Mouse (Mus musculus) midbrain, embryonic 16.5 days (tissue): ENCODE data around the gene Ccdc80. TPM values are rescaled to one million over a fixed set of nuclear protein-coding genes. Genes with fewer than 3 reads are reported as not detected.

Experiments
- ATAC-seq: fragments of 200-750 bp; cut with Nextera tagmentation; 2 replicates; pipeline ENCODE4 v1.8.0; 2017; ENCODE audit warnings: moderate TSS enrichment
- H3K27ac ChIP-seq: fragments of 300-500 bp; sonication (generic); 2 replicates; pipeline ENCODE4 v1.5.1; 2014; ENCODE audit warnings: mild to moderate bottlenecking, low read length, mixed read lengths
- H3K27me3 ChIP-seq: fragments of 300-500 bp; sonication (generic); 2 replicates; pipeline ENCODE4 v1.6.1; 2014; ENCODE audit warnings: low read depth, low read length, mixed read lengths; ENCODE audit not compliant: control insufficient read depth, insufficient read depth
- H3K36me3 ChIP-seq: fragments of 300-500 bp; sonication (generic); 2 replicates; pipeline ENCODE4 v1.6.1; 2014; ENCODE audit warnings: mild to moderate bottlenecking, low read length, moderate library complexity, mixed read lengths; ENCODE audit not compliant: control insufficient read depth, insufficient read depth
- H3K4me1 ChIP-seq: fragments of 300-500 bp; sonication (generic); 2 replicates; pipeline ENCODE4 v1.6.1; 2014; ENCODE audit warnings: mild to moderate bottlenecking, low read length, mixed read lengths; ENCODE audit not compliant: control insufficient read depth, insufficient read depth
- H3K4me2 ChIP-seq: fragments of 300-500 bp; sonication (generic); 2 replicates; pipeline ENCODE4 v1.6.1; 2014; ENCODE audit warnings: mild to moderate bottlenecking, low read length, mixed read lengths
- H3K4me3 ChIP-seq: fragments of 300-500 bp; sonication (generic); 2 replicates; pipeline ENCODE4 v1.5.1; 2014; ENCODE audit warnings: low read depth, mild to moderate bottlenecking, low read length, moderate library complexity, mixed read lengths
- H3K9ac ChIP-seq: fragments of 300-500 bp; sonication (generic); 2 replicates; pipeline ENCODE4 v1.6.1; 2014; ENCODE audit warnings: low read depth, low read length, mixed read lengths
- H3K9me3 ChIP-seq: fragments of 300-500 bp; sonication (generic); replicated peaks from 2 replicates; pipeline ENCODE4 v1.6.1; 2014; ENCODE audit warnings: mild to moderate bottlenecking, low read length, mixed read lengths; ENCODE audit not compliant: control insufficient read depth, poor library complexity, severe bottlenecking
- WGBS: fragments of 180-500 bp; shearing (Covaris S2); extraction: QIAGEN DNeasy Blood & Tissue Kit; methylation state at CpG from one replicate; pipeline ENCODE4 v1.1.7; 2014; 5-methylcytosine and 5-hydroxymethylcytosine counted together
- polyA plus RNA-seq: library from polyadenylated mRNA; unstranded; fragments of >200 nt; fragmentation: Nextera tagmentation; extraction: Ambion mirVana; gene quantifications from 2 replicates; pipeline ENCODE4 v1.2.1, GENCODE M21; 2015

The Ccdc80 gene
- polyA plus RNA-seq, 1 experiment from 2014 or later = 8.2 TPM

DNA sequence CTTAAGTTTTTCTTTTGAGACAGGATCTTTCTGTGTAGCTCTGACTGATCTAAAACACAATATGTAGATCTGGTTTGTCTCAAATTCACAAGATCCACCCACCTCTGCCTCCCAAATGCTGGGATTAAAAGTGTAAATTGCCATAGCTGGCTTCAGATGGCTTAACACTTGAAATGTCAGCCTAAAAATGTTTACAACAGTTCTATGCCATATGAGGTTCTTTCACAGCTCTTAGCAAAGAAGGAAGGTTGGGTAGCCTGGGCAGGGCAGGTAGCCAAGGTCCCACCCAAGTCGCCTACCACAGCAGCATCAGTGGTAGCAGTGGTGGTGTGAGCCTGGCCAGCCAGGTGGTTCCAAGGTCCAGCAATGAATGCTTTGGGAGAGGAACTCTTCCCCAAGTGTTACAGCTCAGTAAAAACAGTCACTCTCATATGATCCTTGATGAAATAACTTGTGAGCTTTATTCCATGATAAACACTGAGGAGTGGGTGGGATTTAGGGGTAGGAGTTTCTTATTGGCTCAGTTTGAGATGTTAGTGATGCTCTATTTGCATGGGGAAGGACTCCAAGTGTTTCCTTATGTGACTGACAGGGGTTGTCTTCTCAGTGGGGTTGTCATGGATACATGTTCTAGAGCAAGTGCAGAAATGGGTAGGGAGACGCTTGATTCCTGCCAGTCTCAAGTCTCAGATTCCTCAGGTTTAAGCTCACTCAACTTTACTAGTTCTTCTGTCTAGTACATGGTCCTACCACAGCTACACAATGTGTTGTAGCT lies 34.9 kb downstream of the Ccdc80 start:
- H3K4me1 ChIP-seq = no peaks in the 10 kb centered on the region
- no peak for ATAC-seq
- no peak overlapping the region for H3K4me2 ChIP-seq
- no peaks in the 10 kb centered on the region for H3K9me3 ChIP-seq
- no peak overlapping the region for H3K27ac ChIP-seq
- 86% methylated on average over 2 of the region's 2 CpGs for WGBS
- H3K9ac ChIP-seq = no peak overlapping the region
- no peaks in the 10 kb centered on the region for H3K36me3 ChIP-seq
- no peak overlapping the region for H3K4me3 ChIP-seq
- no peaks in the 10 kb centered on the region for H3K27me3 ChIP-seq

DNA sequence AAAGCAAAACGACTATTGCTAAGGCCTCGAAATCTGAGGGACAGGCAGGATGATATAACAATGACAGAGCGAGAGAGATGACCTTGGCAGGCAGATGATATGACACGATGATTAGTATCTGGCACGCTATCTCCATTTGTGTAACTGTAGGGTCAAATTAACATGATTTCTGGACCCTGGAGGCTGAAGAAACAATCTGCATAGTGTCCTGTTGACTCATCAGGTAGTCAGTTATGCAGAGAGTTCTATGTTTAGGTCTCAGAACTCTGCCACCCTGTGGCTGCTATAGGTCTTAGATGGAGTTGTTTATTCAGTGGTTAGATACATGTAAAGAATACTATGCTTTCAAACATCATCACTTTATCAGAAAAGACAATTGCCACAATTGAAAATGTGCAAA lies 48.5 kb downstream of the Ccdc80 start:
- Histone ChIP-seq H3K9ac (no peak overlapping the region), H3K36me3 (peaks cover 62% of the 10 kb centered on the region), H3K4me2 (no peak overlapping the region), H3K4me3 (no peak overlapping the region), H3K9me3 (no peaks in the 10 kb centered on the region), H3K27me3 (no peaks in the 10 kb centered on the region), H3K27ac (no peak overlapping the region), H3K4me1 (no peaks in the 10 kb centered on the region)
- no peak for ATAC-seq
- 97% methylated on average over 5 of the region's 5 CpGs for WGBS

DNA sequence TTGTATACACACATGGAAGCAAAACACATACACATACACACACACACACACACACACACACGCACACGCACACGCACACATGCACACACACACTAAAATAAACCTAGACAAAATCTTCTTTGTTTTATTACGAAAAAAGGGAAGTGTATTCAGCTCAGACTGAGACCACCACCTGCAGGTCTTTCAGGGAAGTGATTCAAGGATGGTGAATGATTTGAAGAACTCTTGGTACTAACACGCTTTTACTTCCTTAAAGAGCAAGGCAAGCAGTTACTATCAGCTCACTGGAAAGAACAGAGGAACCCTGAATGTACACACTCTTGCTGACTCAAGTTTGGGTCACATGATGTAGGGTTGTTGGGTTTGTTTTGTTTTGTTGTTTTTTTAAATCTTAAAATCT lies 49.4 kb downstream of the Ccdc80 start:
- 88% methylated on average over 5 of the region's 5 CpGs for WGBS
- no peaks in the 10 kb centered on the region for H3K9me3 ChIP-seq
- H3K9ac ChIP-seq = no peak overlapping the region
- H3K4me3 ChIP-seq = no peak overlapping the region
- no peak overlapping the region for H3K27ac ChIP-seq
- H3K36me3 ChIP-seq = peaks cover 66% of the 10 kb centered on the region
- H3K4me2 ChIP-seq = no peak overlapping the region
- no peaks in the 10 kb centered on the region for H3K27me3 ChIP-seq
- H3K4me1 ChIP-seq = no peaks in the 10 kb centered on the region
- ATAC-seq = no peak

DNA sequence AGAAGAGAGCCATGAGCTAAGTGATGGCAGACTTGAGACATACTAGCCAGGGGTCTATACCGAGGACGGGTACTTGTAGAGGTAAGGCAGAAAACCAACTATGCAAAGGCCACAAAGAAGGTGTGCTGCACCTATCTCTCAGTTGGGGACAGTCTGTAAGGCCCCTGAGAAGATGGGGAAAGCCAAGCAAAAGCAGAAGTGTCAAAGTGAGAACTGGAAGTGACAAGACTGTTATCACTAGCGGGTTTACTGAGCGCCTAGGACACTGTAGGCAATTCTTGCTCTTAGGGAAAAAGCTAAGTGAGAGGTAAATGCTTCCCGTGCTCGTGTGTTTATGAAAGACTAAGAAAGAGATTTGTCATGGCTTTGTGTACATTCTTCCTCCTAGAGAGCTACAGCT lies 51.9 kb downstream of the Ccdc80 start:
- Histone ChIP-seq H3K9me3 (no peaks in the 10 kb centered on the region), H3K9ac (no peak overlapping the region), H3K4me3 (no peak overlapping the region), H3K4me2 (no peak overlapping the region), H3K4me1 (no peaks in the 10 kb centered on the region), H3K36me3 (peaks cover 61% of the 10 kb centered on the region), H3K27ac (no peak overlapping the region), H3K27me3 (no peaks in the 10 kb centered on the region)
- no peak for ATAC-seq
- 92% methylated on average over 6 of the region's 6 CpGs for WGBS

DNA sequence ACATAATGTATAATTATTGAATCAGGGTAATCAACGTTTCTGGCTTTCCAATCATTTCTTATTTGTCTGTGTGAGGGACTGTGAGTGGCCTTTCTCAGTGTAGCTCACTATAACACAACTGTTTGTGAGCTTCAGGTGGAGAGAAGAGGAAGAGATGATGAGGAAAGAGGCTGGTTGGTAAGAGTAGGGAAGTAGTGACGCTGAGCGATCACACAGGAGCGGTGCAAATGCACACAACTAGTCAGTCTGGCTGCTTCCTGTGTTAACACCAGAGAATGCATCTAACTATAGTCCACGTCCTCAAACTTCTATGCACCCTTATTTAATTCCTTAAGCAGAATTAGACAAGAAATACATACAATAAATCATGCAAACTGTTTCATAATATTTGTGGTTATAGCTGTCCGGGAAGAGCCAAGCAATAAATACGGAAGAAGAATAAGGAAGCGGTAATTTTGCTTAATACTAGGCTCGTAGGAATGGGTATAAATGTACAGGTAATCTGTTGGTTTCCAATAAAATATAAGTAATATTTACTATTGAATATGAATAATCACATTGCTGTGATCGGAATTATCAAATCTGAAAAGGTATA lies 55.4 kb downstream of the Ccdc80 start:
- H3K9me3 ChIP-seq = no peaks in the 10 kb centered on the region
- H3K4me3 ChIP-seq = no peak overlapping the region
- H3K27ac ChIP-seq = no peak overlapping the region
- no peak for ATAC-seq
- peaks cover 48% of the 10 kb centered on the region for H3K36me3 ChIP-seq
- H3K4me1 ChIP-seq = no peaks in the 10 kb centered on the region
- no peak overlapping the region for H3K9ac ChIP-seq
- H3K27me3 ChIP-seq = no peaks in the 10 kb centered on the region
- no peak overlapping the region for H3K4me2 ChIP-seq
- 94% methylated on average over 10 of the region's 10 CpGs for WGBS

DNA sequence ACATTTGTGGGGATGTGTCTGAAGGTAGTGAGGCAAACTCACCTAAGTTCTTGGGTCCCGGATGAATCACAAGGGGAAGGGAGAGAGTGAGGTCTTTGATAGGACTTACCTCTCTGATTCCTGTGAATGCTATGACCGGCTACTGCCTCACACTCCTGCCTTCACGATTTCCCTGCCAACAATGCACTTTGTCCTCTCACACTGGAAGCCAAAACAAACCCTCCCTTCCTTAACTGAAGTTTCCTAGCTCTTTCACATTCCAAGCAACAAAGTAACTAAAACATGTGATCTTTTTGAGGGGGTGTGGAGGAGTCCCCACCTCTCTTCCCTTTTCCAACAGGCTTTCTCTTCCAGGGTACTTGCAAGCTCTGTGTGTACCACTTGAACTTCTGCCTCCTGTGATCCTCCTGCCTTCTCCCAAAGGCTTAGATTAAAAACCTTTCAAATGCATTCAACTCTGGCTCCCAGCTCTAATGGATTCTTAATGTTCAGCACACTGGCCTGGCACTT lies 61.6 kb downstream of the Ccdc80 start:
- WGBS = 89% methylated on average over 3 of the region's 3 CpGs

DNA sequence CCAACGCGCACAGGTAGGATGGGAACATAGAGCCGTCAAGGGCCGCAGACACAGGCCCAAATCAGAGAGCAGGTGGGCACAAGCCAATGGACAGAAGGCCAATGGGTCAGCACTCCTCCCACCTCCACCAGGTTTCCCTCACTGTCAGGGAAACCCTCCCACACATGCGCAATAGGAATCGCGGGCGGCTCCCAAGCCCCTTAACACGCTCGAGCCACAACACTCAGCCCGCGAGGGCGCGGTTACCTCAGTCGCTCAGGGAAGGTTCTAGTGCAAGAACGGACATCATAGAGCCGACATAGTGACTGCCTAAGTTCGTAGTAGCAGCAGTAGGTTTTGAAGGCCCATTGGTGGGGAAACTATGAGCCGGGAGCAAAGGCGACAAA lies 64.9 kb downstream of the Ccdc80 start:
- WGBS = 1% methylated on average over 20 of the region's 20 CpGs
- peak overlapping the region; percentile 89 for H3K4me2 ChIP-seq
- H3K27me3 ChIP-seq = no peaks in the 10 kb centered on the region
- peak; percentile 89 for ATAC-seq
- peaks cover 2% of the 10 kb centered on the region; the same call in 1 of the 2 replicates for H3K36me3 ChIP-seq
- H3K4me3 ChIP-seq = peak overlapping the region; percentile 95
- peak overlapping the region; percentile 93 for H3K9ac ChIP-seq
- H3K4me1 ChIP-seq = peaks cover 25% of the 10 kb centered on the region
- H3K9me3 ChIP-seq = no peaks in the 10 kb centered on the region
- H3K27ac ChIP-seq = peak overlapping the region; percentile 92

More for the DNA sequence above, 61.6 kb downstream of the Ccdc80 start:
- no peak for ATAC-seq
- Histone ChIP-seq H3K9me3 (no peaks in the 10 kb centered on the region), H3K4me3 (no peak overlapping the region), H3K4me1 (peaks cover 12% of the 10 kb centered on the region), H3K36me3 (peaks cover 11% of the 10 kb centered on the region), H3K9ac (no peak overlapping the region), H3K27me3 (no peaks in the 10 kb centered on the region), H3K4me2 (no peak overlapping the region), H3K27ac (no peak overlapping the region)

DNA sequence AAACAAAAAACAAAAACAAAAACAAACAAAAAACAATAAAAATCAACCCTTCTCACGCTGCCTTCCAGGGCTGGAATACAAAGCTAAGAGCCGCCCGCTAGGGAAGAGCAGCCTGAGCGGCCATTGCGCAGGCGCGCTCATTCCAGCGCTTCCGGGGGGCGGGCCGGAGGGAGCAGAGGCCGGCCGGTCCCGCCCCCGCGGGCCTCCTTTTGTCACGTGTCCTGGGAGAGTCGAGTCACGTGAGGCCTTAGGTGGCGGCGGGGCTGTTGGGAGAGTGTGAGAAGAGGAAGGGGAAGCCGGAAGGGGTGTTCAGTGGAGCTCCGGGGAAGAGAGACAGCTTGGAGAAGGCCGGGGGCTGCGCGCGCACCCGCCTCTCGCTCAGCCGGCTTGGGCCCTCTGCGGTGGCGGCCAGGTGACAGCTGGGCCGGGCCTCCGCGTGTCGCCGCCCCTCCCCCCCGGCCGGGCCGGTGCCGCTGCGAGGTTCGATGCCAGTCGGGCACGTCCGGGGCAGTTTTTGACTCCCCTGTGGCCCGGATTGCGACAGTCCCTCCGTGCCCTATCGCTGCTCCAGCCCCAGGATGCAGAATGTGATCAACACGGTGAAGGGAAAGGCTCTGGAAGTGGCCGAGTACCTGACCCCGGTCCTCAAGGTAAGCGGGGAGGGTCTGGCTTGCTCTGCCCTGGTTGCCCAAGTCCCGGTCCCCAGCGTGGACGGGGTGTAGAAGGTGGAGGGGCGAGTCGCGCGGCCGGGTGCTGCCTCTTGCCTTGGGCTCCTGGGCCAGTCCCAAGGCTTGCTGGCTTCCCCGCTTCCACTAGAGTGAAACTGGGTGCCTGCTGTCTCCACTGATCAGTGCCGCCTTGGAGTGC lies 65.6 kb downstream of the Ccdc80 start, which contains the start of the genes Slc35a5 and Atg3:
Gene Slc35a5, minus strand, starts transcription at position 185 of the 867 bp plus-strand sequence.
Gene Atg3, plus strand, starts transcription at position 264 of the 867 bp plus-strand sequence.
- H3K4me3 ChIP-seq = peak within 1 kb of the TSS; percentile 95
- peak within 1 kb of the TSS; percentile 93 for H3K9ac ChIP-seq
- peak within 1 kb of the TSS; percentile 92 for H3K27ac ChIP-seq
- peaks cover 2% of the 10 kb centered on the region; the same call in 1 of the 2 replicates for H3K36me3 ChIP-seq
- H3K9me3 ChIP-seq = no peaks in the 10 kb centered on the region
- peaks cover 25% of the 10 kb centered on the region for H3K4me1 ChIP-seq
- ATAC-seq = peak; percentile 98
- no peaks in the 10 kb centered on the region for H3K27me3 ChIP-seq
- H3K4me2 ChIP-seq = peak within 1 kb of the TSS; percentile 89
- WGBS = under 1% methylated on average over 63 of the region's 64 CpGs
